Mouse (Mus musculus) brain, embryonic 18.5 days (tissue): Measurements from ENCODE around the gene Zfhx3.

Experiments
- DNase-seq: peaks from one replicate; pipeline ENCODE4 v3.0.0-alpha.2; 2012; ENCODE audit warnings: low read depth, low spot score

The Zfhx3 gene

GRCm38 (mm10) chr8:108716291-108716811 is 773.9 kb downstream of the Zfhx3 start:
- DNase-seq: no peak

GRCm38 (mm10) chr8:108717545-108717944 is 775.1 kb downstream of the Zfhx3 start:
- no peak for DNase-seq

DNA sequence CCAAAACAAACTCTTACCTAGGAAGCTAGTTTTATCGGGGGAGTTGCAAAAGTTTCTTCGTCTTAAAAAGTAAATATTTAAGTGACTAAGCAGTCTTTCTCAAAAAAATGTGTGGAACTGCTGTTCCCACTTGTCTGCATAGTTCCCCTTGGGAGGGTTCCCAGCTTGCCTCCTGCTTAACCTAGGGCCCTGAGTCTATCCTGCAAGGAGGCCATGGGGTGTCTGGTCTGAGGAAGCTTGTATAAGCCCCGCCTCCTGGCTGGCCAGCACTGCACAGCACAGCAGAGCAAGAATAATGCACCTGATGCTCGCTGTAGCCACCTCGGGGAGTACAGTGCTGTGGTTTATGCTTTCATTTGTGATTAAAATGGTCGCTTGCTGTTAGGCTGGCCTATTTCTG is 775.6 kb downstream of the Zfhx3 start:
- DNase-seq: no peak

GRCm38 (mm10) chr8:108720840-108721239 is 778.4 kb downstream of the Zfhx3 start:
- no peak for DNase-seq

GRCm38 (mm10) chr8:108722671-108723513 is 780.4 kb downstream of the Zfhx3 start:
- no peak for DNase-seq

- DNase-seq: no peak
Measured at GRCm38 (mm10) chr8:108723636-108724035, 781.2 kb downstream of the Zfhx3 start.

DNA sequence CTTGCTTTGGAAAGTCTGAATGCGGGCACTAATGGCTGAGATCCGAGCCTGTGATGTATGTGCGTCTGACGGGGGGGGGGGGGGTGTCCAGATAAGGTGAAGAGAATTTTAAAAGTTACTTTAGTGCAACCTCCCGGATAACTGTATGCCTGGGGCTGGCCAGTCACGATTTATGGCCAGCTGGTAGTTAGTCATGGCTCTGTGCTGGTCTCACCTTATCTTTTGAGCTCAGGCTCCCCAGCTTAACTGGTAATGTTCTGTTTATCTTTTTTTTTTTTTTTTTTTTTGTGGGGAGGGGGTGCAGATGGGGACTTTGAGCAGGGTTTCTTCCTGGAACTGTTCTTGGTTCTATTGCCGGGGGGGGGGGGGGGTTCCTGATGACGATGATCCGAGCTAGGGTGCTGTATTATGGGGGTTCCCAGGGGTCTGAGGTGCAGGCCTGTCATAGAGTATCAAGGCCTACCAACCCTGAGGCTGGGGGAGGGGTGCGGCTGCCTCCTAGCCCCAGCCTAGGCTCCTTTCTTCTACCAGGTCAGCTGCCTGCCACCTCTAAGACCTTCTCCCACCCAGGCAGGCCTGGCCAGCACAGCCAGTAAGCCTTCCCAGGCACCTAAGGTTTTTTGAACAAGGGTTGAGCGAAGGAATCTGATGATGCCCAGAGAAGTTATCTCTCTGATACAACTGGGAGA is 782.5 kb downstream of the Zfhx3 start:
- DNase-seq: no peak

DNA sequence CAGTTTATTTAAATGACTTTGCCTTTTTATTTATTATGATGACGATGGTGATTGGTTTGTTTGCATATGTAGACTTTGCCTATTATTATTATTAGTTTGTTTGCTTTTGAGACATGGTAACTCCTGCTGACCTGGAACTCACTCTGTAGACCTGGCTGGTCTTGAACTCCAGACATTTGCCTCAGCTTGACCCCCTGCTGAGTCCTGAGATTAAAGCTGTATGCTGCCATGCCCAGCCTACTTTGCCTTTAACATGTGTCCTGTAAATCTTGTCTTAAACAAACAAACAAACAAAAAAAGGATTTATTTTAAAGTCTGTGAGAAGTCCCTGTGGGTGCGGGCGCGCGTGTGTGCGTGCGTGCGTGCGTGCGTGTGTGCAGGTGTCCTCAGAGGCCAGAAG is 783.2 kb downstream of the Zfhx3 start:
- no peak for DNase-seq

GRCm38 (mm10) chr8:108726541-108727241 is 784.2 kb downstream of the Zfhx3 start:
- no peak for DNase-seq

DNA sequence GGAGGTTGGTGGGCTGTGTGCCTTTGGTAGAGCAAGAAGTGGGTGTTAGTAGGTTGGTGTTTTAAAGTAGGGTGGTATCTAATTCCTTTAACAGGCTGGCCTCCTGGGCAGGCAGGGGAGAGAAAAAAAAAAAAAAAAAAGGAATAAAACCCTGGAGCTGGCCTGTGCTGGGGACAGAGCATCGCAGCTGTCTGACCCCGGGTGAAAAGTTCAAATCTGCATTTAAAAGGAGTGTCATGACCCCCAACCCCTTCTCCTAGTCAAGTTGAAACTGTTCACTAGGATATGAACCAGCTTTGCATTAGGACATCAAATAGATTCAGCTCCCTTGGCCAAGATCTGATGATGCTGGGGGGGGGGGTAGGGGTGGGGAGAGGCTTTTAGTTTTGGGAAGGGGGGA is 786.7 kb downstream of the Zfhx3 start:
- no peak for DNase-seq

- DNase-seq: no peak
Measured at GRCm38 (mm10) chr8:108729667-108730329, 787.4 kb downstream of the Zfhx3 start.

- DNase-seq: no peak
Measured at GRCm38 (mm10) chr8:108730907-108731440, 788.5 kb downstream of the Zfhx3 start.

GRCm38 (mm10) chr8:108732500-108732899 is 790.1 kb downstream of the Zfhx3 start:
- DNase-seq: no peak

DNA sequence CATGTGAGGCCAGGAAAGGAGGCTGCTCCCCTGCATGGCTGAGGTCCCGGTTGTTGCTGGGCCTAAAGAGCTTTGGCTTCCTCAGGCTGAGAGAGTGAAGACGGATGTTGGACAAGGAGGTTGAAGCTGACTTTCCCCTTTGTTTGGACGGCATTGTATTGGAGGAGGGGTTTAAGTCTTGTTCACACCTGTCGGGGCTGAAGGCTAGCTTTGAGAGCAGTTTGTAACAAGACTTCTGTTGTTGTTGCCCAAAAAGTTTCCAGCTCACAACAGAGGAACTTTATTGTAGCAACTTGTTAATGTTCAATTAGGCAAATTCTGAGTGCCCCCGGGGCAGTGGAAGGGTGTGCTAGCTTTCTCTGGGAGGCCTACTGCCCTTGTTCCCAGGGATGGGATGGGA is 790.9 kb downstream of the Zfhx3 start:
- DNase-seq: no peak

DNA sequence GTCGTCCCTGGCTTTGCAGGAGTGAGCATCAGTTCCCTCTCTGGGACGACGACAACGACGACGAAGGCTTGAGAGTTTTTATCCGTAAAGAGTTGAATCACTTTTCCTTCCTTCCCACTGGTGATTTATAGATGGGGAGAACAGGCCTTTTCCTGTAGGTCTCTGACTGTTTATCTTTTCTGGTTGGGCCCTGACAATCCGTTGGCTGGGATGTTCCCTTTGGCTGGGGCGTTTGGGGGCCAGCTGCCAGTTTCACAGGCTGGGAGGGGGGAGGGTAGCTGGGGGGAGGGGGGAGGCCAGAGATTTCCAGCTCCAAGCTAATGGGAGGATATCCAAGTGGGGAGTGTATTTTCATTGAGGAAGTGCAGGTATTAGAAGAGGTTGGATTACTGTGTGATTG is 794.0 kb downstream of the Zfhx3 start:
- DNase-seq: no peak

DNA sequence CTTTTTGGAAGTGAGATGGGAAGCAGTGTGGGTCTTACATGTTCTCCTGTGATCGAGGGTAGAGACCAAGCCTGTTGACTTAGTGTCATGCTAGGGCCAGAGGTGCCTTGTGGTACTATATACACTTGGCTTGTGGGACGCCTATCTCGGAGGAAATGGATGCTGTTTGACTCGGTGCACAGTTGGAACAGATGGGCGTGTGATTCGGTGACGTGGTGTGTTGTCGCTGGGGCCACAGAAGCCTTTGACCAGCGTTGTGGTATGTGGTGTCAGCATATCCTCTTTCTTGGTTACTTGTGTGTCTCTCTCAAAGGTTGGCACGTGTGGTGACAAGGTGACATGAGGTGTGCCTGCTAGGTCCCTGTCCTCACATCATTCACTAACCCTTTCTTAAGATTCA is 795.7 kb downstream of the Zfhx3 start:
- DNase-seq: no peak

DNA sequence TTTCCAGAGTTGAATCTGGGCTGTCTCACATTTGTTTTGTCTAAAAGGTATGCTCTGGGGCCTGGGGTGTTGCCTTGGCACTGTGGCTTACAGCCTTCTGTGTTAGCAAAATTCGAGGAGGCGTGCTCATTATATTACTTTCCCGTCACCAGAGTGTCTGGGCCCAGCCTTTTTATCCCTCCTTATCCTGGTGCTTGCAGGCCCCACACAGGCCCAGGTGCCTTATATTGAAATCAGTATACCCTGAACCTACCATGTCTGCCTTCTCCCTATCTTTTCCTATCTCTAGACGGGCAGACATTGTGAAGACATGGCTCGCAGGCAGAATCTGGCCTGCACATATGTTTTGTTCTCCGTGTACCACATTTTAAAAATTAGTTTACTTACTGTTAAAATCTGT is 797.1 kb downstream of the Zfhx3 start:
- no peak for DNase-seq

GRCm38 (mm10) chr8:108740443-108740842 is 798.0 kb downstream of the Zfhx3 start:
- no peak for DNase-seq

DNA sequence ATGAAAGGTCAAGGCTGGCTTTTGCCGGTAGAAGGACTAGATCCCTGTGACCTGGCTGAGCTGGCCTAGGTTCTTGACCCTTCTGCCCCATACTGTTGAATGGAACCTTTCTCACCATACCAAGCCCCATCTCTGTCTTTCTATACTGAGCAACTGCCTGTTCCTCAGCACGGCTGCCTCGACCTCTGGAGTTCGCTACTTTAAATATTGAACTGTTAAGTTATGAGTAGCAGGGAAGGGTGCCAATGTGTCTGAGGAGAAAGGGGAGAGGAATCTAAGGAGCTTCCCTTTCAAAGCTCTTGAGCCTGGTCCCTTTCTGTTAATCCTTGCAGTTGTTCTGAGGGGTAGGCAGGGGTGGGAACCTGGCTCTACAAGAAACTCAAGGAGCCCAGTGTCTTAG is 799.2 kb downstream of the Zfhx3 start:
- no peak for DNase-seq

- DNase-seq: no peak
Measured at GRCm38 (mm10) chr8:108742465-108742864, 800.0 kb downstream of the Zfhx3 start.

GRCm38 (mm10) chr8:108743238-108743637 is 800.8 kb downstream of the Zfhx3 start:
- no peak for DNase-seq
